Mouse (Mus musculus) thymus, postnatal 14 days (tissue): ENCODE measurements at regions not wholly inside any gene's neighbourhood (a gene's known extent, or its start where the extent isn't known, plus 50 kb on each side); places are given as distances from the start of the nearest gene placed in this dataset.
"Not testable (repeated sequence)": the region's sequence is repeated elsewhere in the genome, so short reads cannot be mapped to it uniquely, and the experiment has no call there.

Experiments
- DNase-seq: peaks from one replicate; pipeline ENCODE4 v3.0.0; 2021

DNA sequence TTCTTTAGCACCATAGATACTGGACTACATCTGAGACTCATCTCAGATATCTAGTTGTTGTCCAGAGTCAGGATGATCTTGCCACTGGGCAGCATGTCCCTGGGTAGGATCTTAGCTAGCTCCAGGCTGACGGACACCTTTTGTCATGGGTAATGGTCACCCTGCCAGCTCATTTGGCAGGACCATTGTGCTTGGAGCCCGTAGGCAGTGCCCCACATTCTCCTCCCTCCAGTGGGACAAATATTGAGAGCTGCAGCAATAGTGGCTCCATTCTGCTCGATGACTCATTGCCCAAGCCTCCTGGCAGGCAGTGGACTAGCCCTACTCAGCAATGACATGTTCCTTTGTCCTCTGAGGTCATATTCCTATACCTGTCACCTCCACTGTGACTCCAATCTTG is 258.9 kb upstream of the Tmpo start:
- no peak for DNase-seq

DNA sequence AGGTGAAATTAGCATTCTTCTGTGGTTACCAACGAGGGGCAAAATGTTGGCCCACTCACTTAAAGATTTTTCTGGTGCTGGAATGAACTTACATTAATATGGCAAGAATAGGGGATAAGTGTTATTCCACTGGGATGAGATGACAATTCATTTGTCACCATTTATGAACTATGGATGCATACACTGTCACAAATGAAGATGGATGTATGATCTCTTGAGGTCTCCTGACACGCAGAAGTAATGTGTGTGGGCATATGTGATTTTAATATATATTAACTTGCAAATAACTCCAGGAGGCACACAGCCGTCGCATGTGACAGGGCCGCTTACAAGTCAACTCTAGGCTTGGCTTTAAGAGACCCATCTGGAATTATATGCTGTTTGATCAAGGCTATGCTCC is 256.8 kb upstream of the Tmpo start:
- no peak for DNase-seq

DNA sequence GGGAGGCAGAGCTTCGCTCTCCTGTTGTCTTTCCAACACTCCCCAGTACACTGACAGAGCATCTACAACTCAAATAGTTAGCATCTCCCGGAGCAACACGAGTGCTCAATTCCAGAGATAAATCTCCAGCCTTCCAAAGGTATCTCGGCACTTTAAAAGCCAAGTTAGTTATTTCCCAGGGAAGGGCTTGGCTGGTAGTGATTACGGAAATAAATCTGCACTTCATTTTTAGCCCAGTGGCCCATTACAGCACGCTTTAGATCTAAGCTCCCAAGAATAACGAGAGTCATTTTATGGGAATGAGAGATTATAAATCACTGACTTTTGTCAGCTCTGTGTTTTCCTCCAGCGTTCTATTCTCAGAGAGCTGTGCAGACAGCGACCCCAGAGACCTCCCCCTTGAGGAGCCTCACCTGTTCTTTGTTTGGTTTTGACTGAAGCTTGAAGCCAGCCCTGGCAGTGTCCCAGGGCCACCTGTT is 255.0 kb upstream of the Tmpo start:
- no peak for DNase-seq

DNA sequence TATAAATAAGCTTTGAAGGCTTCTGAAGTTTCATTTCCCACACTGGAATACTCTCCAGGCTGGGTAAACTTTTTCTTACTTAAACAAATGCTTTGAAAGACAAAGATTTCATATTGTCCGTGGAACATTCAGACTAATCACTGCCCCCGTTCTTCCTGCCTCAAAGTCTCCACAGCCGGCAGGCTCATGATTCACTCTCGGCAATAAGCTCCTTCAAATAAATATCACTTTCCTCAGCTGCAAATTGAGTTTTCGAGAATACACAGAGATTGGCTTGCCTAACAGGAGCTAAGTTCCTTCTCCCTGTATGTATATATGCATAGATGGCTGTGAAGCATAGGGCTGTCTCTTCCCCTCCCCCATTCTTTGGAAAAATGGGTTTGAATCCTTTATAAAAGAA is 249.2 kb upstream of the Tmpo start:
- DNase-seq = no peak

DNA sequence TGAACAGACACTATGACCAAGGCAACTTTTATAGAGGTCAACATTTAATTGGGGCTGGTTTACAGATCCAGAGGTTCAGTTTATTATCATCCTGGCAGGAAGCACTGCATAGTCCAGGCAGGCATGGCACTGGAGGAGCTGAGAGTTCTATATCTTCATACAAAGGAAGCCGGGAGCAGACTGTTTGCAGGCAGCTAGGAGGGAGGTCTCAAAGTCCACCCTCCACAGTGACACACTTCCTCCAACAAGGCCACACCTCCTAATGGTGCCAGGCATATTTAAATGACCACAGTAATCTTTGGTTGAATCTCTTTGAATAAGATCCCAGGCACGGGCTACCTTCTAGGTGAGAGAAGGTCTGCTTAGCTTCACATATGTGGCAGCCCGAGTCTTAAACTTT is 245.5 kb upstream of the Tmpo start:
- DNase-seq = no peak

DNA sequence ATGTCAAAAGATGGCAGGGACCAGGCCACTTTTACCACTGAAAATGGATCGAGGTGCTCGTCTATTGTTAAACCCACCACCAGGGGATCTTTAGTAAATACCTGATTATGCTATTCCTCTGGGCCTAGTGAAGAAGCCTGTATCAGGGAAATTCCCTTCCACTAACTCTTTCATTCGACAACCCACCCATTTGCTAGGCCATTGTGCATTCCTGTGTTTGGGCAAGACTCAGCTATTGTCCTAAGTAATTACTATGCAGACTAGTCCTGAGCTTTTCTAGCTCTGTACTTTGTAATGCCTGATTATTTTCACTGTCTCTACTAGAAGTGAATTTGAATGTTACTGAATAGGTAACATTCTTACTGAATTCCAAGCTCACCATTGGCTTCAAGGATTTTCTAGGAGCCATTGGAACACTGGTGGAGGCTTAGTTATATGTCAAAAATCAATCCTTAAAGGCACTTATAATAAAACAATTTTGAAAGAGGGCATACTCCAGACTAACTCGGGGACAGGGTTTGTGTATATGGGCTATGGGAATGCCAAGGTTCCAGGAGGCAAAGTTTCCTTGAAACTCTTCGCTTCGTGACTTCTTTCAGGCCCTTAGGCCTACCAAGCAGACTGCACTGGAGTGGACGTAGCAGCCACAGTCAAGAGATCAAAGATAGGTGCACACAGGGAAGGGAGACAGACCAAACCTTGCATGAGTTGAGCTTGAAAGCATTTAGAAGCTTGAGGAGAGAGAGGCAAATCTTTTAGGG is 244.7 kb upstream of the Tmpo start:
- not testable (repeated sequence) for DNase-seq

DNA sequence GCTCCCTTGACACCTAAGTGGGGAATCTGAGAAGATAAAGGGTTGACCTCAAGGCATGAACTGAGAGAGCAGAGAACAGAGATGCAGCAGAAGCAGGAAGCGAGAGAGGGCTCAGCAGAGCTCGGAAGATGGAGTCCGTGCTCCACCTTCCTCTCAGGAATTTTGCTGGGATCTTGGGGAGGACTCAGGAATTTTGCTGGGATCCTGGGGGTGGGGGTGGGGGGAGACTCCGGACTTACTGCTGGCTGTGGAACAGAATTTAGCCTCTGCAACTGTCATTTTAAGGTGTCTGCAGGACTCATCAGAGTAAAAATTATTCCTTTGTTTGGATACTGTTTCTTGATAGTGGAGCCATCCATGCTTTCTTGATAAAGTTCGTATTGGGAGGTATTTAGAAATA is 243.7 kb upstream of the Tmpo start:
- no peak for DNase-seq

DNA sequence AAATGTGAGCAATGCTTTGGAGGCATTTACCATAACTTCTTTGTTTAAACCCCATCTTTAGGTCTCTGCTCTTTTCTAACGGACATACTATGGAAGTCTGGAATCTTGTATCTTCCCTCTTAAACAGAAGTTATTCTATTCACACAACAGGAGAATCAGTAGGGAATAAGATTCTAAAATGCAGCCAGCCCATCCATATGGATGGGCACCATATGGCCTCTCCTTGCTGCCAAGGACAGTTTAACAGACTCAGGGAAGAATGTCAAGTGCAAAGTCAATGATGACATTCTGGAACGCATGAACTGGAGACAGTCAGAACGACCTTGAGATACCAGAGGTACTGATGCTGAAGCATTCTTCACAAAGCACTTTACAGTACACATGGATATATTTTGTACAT is 206.1 kb upstream of the Tmpo start:
- no peak for DNase-seq

DNA sequence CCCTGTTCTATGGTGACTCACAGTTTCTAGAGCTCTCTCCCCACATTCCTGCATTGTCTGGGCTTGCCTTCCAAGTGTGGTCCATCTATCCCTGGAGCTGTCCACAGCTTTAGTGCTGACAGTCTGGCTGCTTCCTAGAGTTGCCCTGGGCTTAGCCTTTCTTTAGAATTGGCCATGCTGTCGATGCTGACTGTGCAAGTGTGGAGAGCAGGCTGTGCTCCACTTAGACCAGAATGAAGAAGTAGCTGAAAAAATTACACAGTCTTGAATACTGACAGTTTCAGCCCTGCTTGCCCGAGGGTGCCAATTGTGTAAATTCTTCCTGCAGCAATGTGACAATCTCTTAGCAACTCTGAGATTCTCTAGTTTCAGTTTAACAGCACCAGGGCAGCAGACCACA is 203.3 kb upstream of the Tmpo start:
- DNase-seq = no peak

DNA sequence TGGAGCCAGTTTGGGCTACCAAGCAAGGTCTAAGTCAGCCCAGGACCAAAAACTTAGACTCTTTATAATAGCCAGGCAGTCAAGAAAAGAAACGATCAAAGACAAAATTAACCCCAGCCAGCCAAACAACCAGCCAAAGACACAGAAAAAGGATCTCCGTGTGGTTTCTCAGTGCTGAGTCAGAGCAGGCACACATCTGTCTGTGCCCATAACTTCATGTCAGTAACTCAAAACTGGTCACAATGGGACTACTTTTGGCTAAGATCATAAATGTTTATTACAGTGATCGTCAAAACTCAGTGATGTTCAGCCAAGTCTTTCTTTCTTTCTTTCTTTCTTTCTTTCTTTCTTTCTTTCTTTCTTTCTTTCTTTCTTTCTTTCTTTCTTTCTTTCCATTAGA is 195.6 kb upstream of the Tmpo start:
- no peak for DNase-seq

DNA sequence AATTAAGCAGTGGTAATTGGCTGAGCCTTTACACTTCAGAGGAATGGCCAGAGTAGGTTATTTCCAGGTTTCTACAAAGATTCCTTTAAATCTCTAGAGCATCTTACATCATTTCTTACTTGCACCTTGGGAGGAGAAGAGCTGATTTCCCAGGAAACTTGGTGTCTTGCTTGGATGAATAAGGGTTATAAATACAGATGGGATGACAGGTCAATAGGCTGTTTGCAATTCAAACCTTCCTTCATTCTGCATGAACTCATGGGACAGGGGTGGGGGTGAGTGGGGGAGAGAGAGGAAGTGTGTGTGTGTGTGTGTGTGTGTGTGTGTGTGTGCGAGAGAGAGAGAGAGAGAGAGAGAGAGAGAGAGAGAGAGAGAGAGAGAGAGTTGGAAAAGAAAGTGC is 186.4 kb upstream of the Tmpo start:
- no peak for DNase-seq

DNA sequence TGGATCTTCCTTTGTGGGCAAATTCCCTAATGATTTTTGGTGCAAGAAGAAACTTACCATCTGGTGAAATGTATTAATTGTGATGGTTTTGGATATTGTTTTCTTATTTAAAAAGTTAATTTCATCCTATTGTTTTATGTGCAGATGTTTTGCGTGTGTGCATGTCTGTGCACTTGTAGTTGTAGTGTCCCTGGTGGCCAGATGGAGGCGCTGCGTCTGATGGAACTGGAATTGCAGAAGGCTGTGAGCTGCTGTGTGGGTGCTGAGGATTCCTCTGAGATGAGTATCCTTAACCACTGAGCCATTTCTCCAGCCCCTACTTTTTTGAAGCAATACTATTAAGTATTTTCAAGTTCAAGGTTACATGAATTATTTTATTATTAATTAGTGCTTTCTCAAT is 181.5 kb upstream of the Tmpo start:
- no peak for DNase-seq

DNA sequence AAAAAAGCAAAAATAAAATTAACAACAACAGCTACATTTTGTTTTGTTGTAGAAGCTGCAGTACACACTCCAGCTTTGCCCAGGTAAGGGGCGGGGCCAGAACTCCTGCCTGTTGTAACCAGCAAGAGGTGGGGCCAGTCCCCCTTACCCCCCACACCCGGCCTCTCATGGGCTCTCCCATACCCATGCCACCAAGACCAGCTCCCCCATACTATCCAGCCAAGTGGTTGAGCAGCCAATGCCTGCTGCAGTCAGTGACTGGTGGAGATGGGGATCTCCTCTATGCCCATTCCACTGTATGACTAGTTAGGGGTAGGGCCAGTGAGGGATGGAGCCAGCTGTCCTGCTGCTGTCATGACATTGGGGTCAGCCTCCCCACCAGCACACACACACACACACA is 180.5 kb upstream of the Tmpo start:
- DNase-seq = no peak

DNA sequence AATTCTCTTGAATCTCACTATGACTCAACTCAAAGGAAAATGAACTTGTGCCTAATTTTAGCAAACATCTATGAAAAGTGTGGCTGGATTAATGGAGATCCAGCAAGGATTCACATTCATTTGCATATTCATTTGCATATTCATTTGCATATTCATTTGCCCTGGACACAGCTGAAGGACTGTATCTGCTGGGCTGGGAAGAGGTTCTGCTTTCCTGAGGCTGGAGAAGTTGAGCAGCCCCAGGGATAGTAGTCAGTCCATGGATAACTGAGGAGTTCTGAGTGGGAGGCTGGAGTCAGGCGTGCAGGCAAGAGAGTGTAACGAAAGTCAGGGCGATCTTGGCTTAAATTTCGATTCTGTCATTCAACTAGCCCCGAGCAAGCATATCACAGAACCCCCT is 164.3 kb upstream of the Tmpo start:
- no peak for DNase-seq

DNA sequence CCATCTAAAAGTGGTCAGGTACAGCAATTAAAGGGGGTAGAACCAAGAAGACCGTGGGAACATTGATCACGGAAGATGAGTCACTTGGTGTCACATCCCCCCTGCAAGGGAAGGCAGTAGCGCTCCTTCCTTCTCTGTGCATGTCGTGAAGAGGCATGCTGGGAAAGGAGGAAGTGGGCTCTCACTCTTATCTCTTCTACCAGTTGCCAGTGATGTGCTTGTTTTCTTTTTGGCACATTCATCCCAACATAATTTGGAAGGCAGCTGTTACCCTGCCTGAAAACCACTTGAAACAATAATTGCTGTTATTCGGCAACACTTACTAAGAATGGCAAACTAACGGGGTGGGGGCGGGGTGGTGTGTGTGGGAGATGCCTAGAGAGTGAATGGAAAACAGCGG is 161.0 kb upstream of the Tmpo start:
- no peak for DNase-seq

DNA sequence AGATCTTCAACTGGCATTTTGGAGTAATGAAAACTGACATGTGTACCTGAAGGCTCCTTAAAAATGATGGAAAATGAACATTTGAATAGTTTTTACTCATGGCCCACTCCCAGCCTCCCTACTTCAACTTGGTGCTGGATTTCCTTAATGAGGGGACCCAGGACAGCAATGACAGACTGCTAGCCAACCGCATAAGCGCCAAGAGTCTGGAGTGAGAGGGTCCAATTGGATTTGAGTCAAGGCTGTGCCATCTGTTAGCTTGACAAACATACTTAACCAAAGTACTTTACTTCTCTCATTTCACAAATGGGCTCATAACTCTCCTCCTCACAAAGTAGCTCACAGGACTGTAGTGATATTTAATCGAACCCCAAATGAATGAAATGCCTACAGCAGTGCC is 158.2 kb upstream of the Tmpo start:
- DNase-seq = no peak

DNA sequence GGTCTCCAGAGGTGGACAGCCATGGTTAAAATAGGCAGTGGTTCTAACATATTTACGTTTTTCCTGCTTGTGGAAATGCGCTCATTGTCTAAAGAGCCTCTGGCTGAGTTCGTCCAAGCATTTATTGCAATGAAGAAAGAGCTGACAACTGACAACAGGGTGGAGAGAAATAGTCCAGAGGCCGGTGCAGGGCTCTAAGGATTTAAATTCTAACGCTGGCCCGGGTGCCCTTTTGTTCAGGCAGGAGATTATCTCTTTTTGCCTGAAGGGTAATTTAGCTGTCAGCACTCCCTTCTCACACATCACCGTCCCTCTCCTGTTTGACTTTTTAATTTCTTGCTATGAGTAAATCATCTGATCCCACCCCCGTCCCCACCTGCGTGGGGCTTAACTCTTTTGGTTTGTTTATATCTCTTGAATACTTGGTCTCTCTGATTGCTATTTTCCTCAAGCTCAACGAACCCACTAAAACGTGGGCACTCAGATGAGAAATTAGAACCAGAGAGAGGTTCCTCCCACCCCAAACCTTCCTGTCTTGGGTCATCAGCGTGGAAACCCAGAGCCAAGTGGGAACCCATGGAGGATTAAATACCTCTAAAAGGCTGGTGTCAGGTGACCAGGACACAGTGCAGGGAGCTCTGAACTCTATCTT is 145.7 kb upstream of the Tmpo start:
- DNase-seq = no peak

DNA sequence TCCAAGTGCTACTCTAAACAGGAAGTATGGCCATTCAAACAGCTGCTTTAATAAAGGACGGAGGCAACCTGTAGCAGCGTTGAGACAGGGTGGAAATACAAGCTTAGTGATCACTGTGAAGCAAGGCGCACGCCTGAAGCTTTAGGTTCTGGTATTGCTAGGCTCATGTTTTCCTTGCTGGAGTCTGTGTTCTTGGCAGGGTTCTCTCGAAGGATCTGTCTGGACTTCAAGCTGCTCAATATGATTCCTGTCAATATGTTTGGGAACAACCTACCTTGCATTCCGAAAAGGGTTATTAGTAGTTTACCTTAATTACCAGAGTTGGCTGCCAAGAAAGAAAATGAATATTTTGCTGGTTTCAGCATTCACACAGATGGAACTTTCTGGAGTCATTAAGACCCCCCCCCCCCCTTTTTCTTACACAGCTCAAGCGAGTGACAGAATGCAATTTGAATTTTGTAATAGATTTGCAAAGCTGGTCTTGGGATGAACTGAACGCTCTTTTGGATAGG is 145.1 kb upstream of the Tmpo start:
- DNase-seq = no peak

DNA sequence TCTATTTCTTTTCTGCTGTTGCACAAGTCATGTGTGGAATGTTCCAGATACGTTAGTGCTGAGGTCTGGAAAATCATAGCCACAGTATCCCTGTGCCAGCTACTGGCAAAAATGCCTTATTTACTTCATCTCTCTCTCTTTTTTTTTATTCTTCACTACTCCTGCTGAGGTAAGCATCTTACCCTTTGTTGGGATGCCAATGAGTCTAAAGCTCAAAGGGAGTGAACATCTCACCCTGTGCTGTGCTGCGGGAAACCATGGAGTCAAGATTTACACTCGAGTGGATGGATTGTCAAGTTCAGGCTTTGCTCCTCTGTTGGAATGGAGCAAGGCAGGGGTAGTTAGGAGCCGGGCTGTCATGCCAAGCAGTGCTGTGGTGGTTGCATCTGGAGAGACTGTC is 140.1 kb upstream of the Tmpo start:
- no peak for DNase-seq

DNA sequence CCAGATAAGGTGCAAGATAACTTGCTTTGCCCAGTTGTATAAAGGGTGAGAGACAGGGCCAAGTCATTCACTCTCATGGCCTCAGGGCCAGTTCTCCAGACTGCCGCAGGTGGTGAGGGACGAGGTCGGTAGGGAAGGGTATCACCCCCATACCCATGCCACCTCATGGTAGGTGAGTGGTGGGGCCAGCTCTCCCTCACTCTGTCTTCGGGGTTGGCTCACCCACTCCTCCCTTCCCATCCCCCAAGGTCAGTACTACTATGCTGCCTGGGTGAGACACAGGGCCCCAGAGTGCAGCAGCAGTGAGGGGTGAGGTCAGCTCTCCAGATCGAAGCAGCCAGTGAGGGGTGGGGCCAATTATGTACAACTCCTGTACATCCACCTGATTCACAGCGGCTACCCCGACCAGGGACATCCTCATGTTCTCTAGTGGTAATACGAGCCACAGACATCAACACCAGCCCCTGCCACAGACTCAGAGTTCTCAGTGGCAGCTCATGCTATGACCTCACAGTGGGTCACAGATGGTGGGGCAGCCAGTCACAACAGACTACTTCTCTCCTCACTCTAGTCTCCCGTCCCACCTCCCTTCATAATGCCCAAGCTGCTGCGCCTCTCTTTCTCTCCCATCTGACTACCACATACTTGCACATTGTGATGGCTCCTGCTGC is 138.5 kb upstream of the Tmpo start:
- DNase-seq = no peak

DNA sequence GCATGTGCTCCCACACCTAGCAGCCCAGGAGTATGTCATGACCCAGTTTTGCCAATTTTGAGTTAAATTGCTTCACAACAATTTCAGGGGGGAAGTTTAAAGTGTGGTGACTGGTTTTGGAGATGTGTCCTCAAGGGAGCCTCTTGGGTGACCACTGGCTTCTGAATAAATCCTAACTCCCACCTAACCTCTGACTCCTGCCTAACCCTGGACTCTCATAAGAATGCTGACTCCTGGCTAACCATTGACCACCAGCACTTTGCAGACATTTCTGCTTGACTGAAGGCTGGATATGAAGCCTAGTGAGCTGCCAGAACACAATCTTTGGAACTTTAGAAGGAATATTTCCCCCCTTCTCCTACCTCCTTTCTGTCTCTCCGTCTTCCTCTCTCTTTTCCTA is 133.3 kb upstream of the Tmpo start:
- DNase-seq = no peak

DNA sequence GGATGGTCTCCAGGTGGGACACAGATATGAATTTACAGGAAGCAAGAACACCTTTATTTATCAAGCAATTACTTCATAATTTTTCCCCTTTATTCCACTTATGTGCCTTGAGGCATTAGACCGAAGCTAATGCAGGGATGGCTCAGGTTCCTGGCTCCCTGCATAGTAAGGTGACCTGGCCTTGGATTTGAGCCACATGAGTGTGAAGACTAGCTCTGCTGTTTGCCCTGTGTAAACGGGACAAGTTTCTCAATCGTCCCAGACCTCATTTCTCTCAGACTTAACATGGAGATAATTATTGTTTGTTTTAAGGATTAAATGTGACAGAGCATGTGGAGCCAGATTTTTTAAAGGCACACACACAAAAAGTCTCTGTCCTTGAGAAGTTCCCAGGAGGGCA is 132.2 kb upstream of the Tmpo start:
- DNase-seq = no peak

DNA sequence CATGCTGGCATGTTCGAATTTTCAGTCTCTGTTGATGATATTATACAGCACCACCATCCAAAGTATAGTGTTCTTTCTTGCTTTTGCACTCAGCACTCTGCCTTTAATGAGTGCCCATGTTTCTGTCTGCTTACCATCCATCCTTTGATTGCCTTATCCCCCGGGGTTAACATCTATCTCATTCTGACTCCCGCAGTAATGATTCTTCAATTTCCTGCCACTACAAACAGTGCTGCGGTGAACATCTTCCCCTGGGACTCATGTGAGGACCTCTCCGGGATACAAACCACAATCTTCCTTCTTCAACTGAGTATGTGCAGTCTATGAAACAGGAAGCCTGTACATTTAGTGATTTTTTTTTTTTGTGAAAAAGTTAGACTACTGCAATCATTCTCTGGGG is 131.8 kb upstream of the Tmpo start:
- DNase-seq = no peak

DNA sequence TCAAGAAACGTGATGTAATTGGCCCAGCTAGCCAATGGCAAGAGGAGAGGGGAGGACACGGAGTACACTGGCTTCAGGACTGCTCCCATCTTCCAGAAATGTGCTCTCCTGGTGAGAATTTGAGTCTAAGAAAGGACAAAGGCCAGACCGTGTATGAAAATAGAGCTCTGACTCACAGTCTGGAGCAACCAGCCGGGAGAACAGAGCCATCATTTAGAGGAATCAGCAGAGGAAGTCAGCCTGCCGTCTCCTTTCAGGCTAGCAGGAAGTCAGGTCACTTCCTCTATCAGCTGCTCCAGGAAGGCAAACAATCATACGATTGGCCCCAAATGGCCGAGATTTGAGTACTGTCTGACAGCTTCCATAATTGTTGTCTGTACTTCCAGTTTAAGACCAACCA is 119.0 kb upstream of the Tmpo start:
- no peak for DNase-seq
